Comparison of ENCODE assay signal across 9 mouse cellular contexts in the genomic region with DNA sequence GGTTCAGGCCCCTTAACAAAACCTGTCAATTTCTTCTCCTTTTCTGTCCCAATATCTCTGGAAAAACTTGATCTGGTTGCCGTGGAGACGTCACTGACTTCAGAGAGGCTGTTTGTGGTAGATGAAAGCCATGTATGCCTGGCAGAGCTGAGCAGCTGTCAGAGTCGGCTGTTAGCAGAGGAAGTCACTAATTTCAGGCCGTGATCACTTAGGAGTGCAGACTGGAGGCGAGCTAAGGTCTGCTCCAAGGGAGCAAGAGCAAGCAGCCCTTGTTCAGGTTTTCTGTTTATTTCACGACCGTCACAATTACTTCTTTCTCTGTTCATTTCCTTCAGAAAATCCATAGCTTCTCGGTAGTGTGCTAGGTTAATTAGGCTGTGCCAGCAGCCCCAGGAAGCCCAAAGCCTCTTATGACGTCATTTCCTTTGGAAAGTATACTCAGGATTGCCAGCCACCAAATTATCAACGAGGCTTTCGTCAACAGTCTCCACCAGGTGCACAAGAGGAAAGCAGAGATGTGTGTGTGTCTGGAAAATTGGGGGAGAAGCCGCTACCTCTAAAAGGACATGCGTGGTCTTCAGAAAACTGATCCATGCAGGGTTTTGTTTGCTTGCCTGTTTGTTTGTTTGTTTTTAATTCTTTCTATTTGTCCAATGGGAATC.
DNase-seq lines count a peak whose midpoint lies in the region; ATAC-seq and TF ChIP-seq lines count a peak whose summit lies in the region.
"Had no signal": no experiment of that assay in that cellular context is flagged by ENCODE, and none has a peak within 500 bp of the region (broad histone marks: within the 10 kb centered on the region; RNA-seq: fewer than 3 reads in every experiment).

No protein-coding gene starts in this region.

- no peak for DNase-seq in heart, adult 2 months
- peak; percentile 86 for DNase-seq in brain, embryonic 14.5 days (ENCODE audit: low read depth)
- no peak for DNase-seq in heart, postnatal 0 days (ENCODE audit: low spot score)
- DNase-seq in limb, embryonic 11.5 days (ENCODE audit: low spot score): peak; percentile 64
- peak; percentile 56 for DNase-seq in midbrain, postnatal 0 days (ENCODE audit: low spot score)
- DNase-seq in thymus, postnatal 10 days (ENCODE audit: low spot score in 2 of 2): peak; percentile 69 to 78
- DNase-seq in gastrocnemius, adult 18-20 months (ENCODE audit: low spot score): no peak

- TF ChIP-seq POLR2A in heart, adult 2 months (IDR thresholded peaks at IDR 0.05; ENCODE audit: insufficient read depth, low read depth, low read length): no peak
- no peak for TF ChIP-seq POLR2A in brain, embryonic 14.5 days (IDR thresholded peaks at IDR 0.05; ENCODE audit: borderline replicate concordance, extremely low read depth, insufficient read depth, insufficient read length, poor library complexity, severe bottlenecking)

- H3K4me2 ChIP-seq in heart, embryonic 11.5 days: peak overlapping the region; percentile 25
- peak overlapping the region; percentile 36 for H3K4me2 ChIP-seq in heart, postnatal 0 days (ENCODE audit: low read depth, low read length)
- H3K4me2 ChIP-seq in limb, embryonic 11.5 days (ENCODE audit: low read depth, severe bottlenecking): no peak overlapping the region
- 0 out of 2 replicates have a peak overlapping the region, but pooled peaks have one; percentile 12 for H3K4me2 ChIP-seq in midbrain, postnatal 0 days (ENCODE audit: low read depth, low read length, poor library complexity, severe bottlenecking)

- H3K4me1 ChIP-seq in heart, embryonic 11.5 days (ENCODE audit: control insufficient read depth, insufficient read depth, low read length): peaks cover 26% of the 10 kb centered on the region
- no peaks in the 10 kb centered on the region; the same call in 1 of the 2 replicates for H3K4me1 ChIP-seq in heart, adult 2 months (ENCODE audit: control insufficient read depth, insufficient read depth, low read length)
- peaks cover 21% of the 10 kb centered on the region for H3K4me1 ChIP-seq in heart, postnatal 0 days (ENCODE audit: control insufficient read depth, insufficient read depth)
- H3K4me1 ChIP-seq in limb, embryonic 11.5 days (ENCODE audit: control insufficient read depth, insufficient read depth, low read length): peaks cover 27% of the 10 kb centered on the region
- no peaks in the 10 kb centered on the region for H3K4me1 ChIP-seq in midbrain, postnatal 0 days (ENCODE audit: insufficient read depth, low read length)

- no peak for ATAC-seq in heart, embryonic 11.5 days (replicated peaks; ENCODE audit: insufficient number of reproducible peaks, low FRiP score, low TSS enrichment)
- ATAC-seq in heart, postnatal 0 days (ENCODE audit: insufficient read depth, low read depth): 0 out of 2 replicates have a peak, but pooled peaks have one; percentile 7
- peak; percentile 55; the same call in 1 of the 2 replicates for ATAC-seq in limb, embryonic 11.5 days (ENCODE audit: insufficient number of reproducible peaks, low FRiP score, low TSS enrichment, low read depth)
- ATAC-seq in midbrain, postnatal 0 days (ENCODE audit: low FRiP score): peak; percentile 76

- no peaks in the 10 kb centered on the region for H3K36me3 ChIP-seq in heart, embryonic 11.5 days (ENCODE audit: control insufficient read depth, insufficient read depth, low read length)
- H3K36me3 ChIP-seq in heart, adult 2 months (ENCODE audit: control insufficient read depth, insufficient read depth, low read length): no peaks in the 10 kb centered on the region
- H3K36me3 ChIP-seq in heart, postnatal 0 days (replicated peaks; ENCODE audit: control insufficient read depth, insufficient read depth, low read length): no peaks in the 10 kb centered on the region
- no peaks in the 10 kb centered on the region for H3K36me3 ChIP-seq in limb, embryonic 11.5 days (ENCODE audit: control insufficient read depth, insufficient read depth, low read length)
- no peaks in the 10 kb centered on the region for H3K36me3 ChIP-seq in midbrain, postnatal 0 days (ENCODE audit: insufficient read depth, low read length)

- H3K27ac ChIP-seq in heart, embryonic 11.5 days (ENCODE audit: low read depth, low read length): peak overlapping the region; percentile 84
- H3K27ac ChIP-seq in heart, adult 2 months: no peak overlapping the region
- H3K27ac ChIP-seq in heart, postnatal 0 days (ENCODE audit: low read depth): peak overlapping the region; percentile 66; the same call in 1 of the 2 replicates
- H3K27ac ChIP-seq in limb, embryonic 11.5 days (replicated peaks; ENCODE audit: low read depth, low read length): peak overlapping the region; percentile 81
- peak overlapping the region; percentile 72 for H3K27ac ChIP-seq in midbrain, postnatal 0 days (ENCODE audit: low read depth, low read length)

- no peak for TF ChIP-seq EP300 in heart, adult 2 months (IDR thresholded peaks at IDR 0.05; ENCODE audit: insufficient read depth, low read depth, low read length)
- no peak for TF ChIP-seq EP300 in heart, postnatal 0 days (IDR thresholded peaks at IDR 0.05; ENCODE audit: low read depth)

- H3K9me3 ChIP-seq in heart, embryonic 11.5 days (replicated peaks; ENCODE audit: control insufficient read depth, low read length): no peaks in the 10 kb centered on the region
- no peaks in the 10 kb centered on the region for H3K9me3 ChIP-seq in heart, postnatal 0 days (replicated peaks; ENCODE audit: control insufficient read depth, low read length)
- H3K9me3 ChIP-seq in limb, embryonic 11.5 days (ENCODE audit: control insufficient read depth, low read length): no peaks in the 10 kb centered on the region
- H3K9me3 ChIP-seq in midbrain, postnatal 0 days (ENCODE audit: low read length): no peaks in the 10 kb centered on the region

- TF ChIP-seq CTCF in heart, adult 2 months (IDR thresholded peaks at IDR 0.05): no peak
- no peak for TF ChIP-seq CTCF in brain, embryonic 14.5 days (IDR thresholded peaks at IDR 0.05; ENCODE audit: borderline replicate concordance, extremely low read depth, insufficient read depth, insufficient read length)
- no peak for TF ChIP-seq CTCF in heart, postnatal 0 days (IDR thresholded peaks at IDR 0.05; ENCODE audit: low read depth)
- TF ChIP-seq CTCF in midbrain, postnatal 0 days (IDR thresholded peaks at IDR 0.05): no peak

- no peak overlapping the region for H3K9ac ChIP-seq in heart, embryonic 11.5 days (ENCODE audit: low read depth, low read length)
- no peak overlapping the region for H3K9ac ChIP-seq in heart, adult 2 months (ENCODE audit: low read depth, low read length)
- peak overlapping the region; percentile 29; the same call in 1 of the 2 replicates for H3K9ac ChIP-seq in heart, postnatal 0 days (replicated peaks; ENCODE audit: low read depth, low read length)
- H3K9ac ChIP-seq in limb, embryonic 11.5 days (ENCODE audit: low read length): no peak overlapping the region
- H3K9ac ChIP-seq in midbrain, postnatal 0 days (replicated peaks; ENCODE audit: low read length, poor library complexity, severe bottlenecking): 0 out of 2 replicates have a peak overlapping the region, but pooled peaks have one; percentile 24

- no peaks in the 10 kb centered on the region for H3K27me3 ChIP-seq in heart, embryonic 11.5 days (ENCODE audit: control insufficient read depth, insufficient read depth, low read length)
- no peaks in the 10 kb centered on the region for H3K27me3 ChIP-seq in heart, adult 2 months (ENCODE audit: control insufficient read depth, insufficient read depth, low read length)
- H3K27me3 ChIP-seq in heart, postnatal 0 days (ENCODE audit: control insufficient read depth, insufficient read depth, low read length): no peaks in the 10 kb centered on the region
- H3K27me3 ChIP-seq in limb, embryonic 11.5 days (ENCODE audit: control insufficient read depth, insufficient read depth, low read length): no peaks in the 10 kb centered on the region
- no peaks in the 10 kb centered on the region for H3K27me3 ChIP-seq in midbrain, postnatal 0 days (ENCODE audit: insufficient read depth, low read length)

- H3K4me3 ChIP-seq in heart, embryonic 11.5 days (ENCODE audit: low read depth, low read length): no peak overlapping the region
- H3K4me3 ChIP-seq in heart, adult 2 months: no peak overlapping the region
- no peak overlapping the region for H3K4me3 ChIP-seq in heart, postnatal 0 days (ENCODE audit: low read depth, low read length)
- H3K4me3 ChIP-seq in limb, embryonic 11.5 days (ENCODE audit: low read depth, low read length): no peak overlapping the region
- no peak overlapping the region for H3K4me3 ChIP-seq in midbrain, postnatal 0 days (ENCODE audit: low read depth, low read length)
- H3K4me3 ChIP-seq: erythroblast, embryonic 14.5 days had no signal

- H3K79me2 ChIP-seq in heart, adult 2 months (replicated peaks; ENCODE audit: control insufficient read depth, insufficient read depth, low read length): no peaks in the 10 kb centered on the region

- intact Hi-C loops in heart, adult 2 months (cut with DNase I): no loop called here

- WGBS in heart, embryonic 11.5 days (ENCODE audit: insufficient replicate concordance): 25% methylated on average over 13 of the region's 13 CpGs
- 33% methylated on average over 13 of the region's 13 CpGs for WGBS in heart, adult 2 months
- 33% methylated on average over 13 of the region's 13 CpGs for WGBS in heart, postnatal 0 days
- 20% methylated on average over 13 of the region's 13 CpGs for WGBS in limb, embryonic 11.5 days
- WGBS in midbrain, postnatal 0 days: 23% methylated on average over 13 of the region's 13 CpGs

Comparison
In these comparisons a context has a peak if more than half of its experiments do, and no peak if none do; other contexts are left out.
1. H3K9ac ChIP-seq: peak in heart, postnatal 0 days (single experiment) and midbrain, postnatal 0 days (single experiment); none in heart, embryonic 11.5 days (single experiment), heart, adult 2 months (single experiment) and limb, embryonic 11.5 days (single experiment).
2. DNase-seq: peak in brain, embryonic 14.5 days (single experiment), limb, embryonic 11.5 days (single experiment), midbrain, postnatal 0 days (single experiment) and thymus, postnatal 10 days (2 of 2); none in heart, adult 2 months (0 of 2), heart, postnatal 0 days (single experiment) and gastrocnemius, adult 18-20 months (single experiment).